Mouse (Mus musculus): Measurements from ENCODE around the gene Rnpepl1.

- no peak for TF ChIP-seq CTCF (IDR thresholded peaks at IDR 0.05; ENCODE audit: low read depth)
- no peak for TF ChIP-seq EP300 (IDR thresholded peaks at IDR 0.05; ENCODE audit: low read depth)
Measured at GRCm38 (mm10) chr1:92872666-92873065, 37.9 kb upstream of the Rnpepl1 start.

Measured in liver, embryonic 14.5 days (tissue).